Mouse (Mus musculus) activated CD4-positive, CD25-positive, alpha-beta regulatory T cell, adult 4 months (primary cell): Measurements from ENCODE around the gene Fam169b. TPM values are rescaled to one million over a fixed set of nuclear protein-coding genes. Genes with fewer than 3 reads are reported as not detected.

Source experiments
- ATAC-seq: one replicate; pipeline ENCODE4 v1.8.0; 2017
- polyA plus RNA-seq, 2 experiments: library from polyadenylated mRNA; unstranded; fragments of 100-300 nt; shearing (Covaris generic); gene quantifications; one replicate each; pipeline ENCODE4 v1.2.1; 2017

Fam169b gene
- polyA plus RNA-seq, result 10 to 100 TPM; 85.3 to 95.2 TPM

DNA sequence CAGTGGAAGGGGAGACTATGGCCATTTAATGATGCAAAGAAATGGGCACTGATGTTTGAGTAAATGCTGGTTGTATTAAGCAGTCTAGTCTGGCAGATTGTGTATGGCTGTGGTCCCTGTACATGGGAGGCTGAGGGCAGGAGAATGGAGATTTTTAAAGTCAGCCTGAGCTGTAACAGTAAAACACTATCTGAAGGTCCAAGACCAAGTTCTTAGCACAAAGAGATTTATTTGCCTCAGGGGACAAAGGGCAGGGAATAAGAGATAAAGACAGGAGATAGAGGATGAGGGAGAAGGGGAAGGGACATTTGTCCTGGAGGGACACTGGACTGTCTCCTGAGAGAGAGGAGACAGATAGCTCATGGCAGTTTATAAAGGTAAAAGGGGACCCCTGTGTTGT is at the start of gene Fam169b:
TSS of gene Fam169b (plus strand) at position 325 of the 400 bp plus-strand sequence.
- no peak for ATAC-seq

DNA sequence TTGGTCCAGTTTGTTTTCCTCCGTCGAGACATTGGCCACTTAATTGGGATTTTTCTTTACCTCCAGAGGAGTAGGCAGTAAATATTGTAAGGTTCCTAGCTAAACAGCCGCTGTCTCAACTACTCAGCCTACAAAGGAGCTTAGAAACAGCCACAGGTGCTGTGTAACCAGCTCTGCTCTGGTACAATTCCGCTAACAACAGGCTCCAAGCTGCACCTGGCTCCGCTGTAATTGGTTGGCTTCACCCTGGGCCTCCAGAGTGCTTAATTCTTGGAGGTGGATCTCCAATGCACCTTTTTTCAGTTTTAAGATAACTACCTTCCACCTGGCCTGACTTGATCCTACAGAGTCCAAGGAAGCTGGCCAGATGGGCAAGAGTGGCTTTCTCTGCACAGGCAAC is 49.6 kb upstream of the Fam169b start:
- ATAC-seq, result no peak

DNA sequence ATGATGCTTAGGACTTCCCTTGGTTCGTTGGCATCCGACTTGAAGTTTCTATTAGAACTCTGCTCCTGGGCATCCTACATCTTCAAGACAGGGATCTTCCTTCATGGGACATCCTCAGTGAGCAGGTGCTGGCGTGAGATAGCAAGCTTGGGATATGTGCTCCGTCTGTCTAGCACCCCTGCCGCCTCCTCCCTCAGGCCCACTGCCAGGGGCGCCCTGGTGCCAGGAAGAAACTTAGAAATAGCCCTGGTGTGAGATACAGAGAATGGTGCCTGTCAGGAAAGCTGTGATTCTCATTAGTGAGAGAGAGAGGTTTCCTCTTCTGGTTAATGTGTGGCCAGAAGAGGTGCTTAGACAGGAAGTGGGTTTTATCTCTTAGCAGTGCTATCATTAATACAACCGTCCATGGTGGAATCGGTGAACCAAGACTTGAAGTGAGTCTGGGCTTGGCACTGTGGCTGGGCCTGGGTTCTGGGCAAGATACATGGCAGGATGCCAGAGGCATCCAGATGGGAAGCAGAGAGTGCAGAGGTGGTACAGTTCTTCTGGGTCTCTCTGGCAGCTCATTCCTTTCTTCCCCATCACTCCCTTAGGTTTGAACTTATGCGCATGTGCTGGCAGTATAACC is 48.1 kb upstream of the Fam169b start:
- peak; percentile 92 for ATAC-seq

DNA sequence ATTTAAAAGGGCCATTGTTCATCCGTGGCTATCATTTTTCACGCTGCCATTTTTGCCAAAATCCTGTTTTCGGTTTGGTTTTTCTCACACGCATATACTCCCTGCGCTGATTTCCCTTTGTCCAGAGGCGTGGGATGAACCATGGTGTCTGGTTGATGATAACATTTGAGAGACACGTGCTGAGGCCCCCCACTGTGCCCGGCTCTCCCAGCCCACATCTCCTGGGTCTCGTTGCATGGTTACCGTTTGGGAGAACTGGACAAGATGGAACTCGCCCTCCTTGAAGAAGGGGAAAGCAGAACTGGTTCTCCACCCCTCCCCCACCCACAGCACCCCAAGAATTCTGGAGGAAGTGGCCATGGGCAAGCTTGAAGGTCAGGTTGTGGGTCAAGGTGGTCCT is 46.6 kb upstream of the Fam169b start:
- no peak for ATAC-seq

DNA sequence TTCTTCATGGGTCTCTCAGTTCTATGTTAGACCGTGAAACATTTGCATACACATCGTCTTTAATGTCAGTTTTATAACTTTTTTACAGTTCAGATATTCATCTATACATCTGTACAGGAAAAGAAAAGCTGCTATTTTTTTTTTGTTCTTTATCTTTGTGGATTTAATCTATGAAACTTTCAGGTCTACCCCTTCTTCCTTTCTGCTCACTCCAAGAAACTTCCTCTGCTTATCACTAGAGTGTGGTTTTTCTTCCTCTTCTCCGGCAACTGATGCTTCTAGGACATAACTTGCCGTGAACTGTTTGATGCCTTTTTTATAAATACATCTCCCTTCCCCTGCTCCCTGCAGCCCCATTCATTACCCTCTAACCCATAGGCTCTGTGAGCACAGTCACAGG is 46.0 kb upstream of the Fam169b start:
- no peak for ATAC-seq

DNA sequence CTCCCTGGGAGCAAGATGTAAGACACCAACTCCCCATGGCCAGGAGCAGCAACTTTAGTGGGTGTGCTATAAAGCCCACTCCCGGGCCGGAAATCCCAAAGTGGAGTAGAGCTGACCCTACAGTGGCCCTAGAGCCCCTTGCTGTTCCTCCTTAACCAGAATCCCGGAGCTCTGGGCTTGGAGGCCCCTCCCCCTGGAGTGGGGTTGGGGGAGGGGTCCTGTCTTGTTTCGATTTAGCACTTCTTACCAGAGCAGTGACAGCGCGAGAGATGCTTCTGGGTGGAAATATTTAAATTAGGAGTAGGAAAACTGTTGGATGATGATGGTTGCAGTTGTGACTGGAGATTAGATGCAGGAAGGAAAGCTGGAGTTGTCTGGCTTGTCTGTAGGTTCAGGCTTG is 45.1 kb upstream of the Fam169b start:
- no peak for ATAC-seq

DNA sequence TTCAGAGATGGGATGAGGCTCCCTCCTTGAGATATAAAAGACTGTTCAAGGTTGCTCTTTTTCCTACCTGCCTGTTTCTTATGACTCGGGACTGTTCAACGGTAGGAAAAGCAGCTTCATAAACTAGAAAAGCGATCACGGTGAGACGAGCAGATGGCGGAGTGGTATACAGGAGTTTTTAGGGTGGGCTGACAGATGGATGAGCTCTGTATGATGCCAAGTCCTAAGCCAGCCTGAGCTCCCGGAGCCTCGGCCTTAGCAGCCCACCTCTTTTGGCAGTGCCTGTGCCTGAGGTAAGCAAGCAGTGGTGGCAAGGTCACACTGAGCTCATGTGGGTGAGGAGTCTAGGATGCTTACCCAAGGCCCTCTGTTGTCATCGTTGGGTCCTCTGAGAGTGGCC is 42.8 kb upstream of the Fam169b start:
- ATAC-seq, result no peak

DNA sequence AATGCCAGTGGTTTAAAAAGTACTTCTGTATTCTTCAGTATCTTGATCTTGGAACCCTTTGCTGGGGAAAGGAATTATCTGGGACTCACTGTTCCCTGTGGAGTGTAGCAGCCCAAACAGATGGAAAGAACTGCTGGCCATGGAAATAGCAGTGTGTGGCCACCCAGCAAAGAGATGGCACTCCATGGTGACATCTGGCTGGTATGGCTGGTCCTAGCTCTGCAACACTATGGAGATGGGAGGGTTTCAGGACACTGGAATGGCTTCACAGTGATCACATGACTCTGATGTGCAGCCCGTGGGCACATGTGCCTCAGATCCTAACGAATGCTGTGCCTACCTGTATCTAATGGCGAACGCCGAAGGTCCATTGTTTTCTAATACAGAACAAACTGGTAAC is 41.1 kb upstream of the Fam169b start:
- ATAC-seq, result no peak

DNA sequence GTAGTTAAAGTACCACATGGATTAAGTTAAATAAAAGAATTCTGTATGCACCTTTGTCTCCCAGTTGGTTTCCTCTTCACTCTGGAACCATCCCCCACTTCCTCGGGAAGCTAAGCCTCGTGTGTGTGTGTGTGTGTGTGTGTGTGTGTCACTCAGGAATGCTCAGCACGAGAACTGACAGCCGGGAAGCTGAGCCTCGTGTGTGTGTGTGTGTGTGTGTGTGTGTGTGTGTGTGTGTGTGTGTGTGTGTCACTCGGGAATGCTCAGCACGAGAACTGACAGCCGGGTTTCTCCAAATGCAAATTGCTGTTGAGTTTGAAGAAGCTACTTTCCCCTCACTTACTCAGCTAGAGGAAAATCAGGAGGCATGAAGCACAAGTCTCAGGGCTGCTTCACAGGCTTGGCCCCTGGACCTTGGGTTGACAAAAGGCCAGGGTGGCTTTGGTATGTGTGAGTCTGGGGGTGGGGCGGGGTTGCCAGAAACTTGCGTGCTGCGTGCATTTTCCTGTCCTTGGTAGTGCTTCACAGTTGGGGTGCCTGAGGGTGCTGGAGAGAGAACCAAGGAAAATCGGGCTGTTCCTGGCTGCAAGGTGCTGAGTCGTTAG is 39.9 kb upstream of the Fam169b start:
- ATAC-seq, result no peak

DNA sequence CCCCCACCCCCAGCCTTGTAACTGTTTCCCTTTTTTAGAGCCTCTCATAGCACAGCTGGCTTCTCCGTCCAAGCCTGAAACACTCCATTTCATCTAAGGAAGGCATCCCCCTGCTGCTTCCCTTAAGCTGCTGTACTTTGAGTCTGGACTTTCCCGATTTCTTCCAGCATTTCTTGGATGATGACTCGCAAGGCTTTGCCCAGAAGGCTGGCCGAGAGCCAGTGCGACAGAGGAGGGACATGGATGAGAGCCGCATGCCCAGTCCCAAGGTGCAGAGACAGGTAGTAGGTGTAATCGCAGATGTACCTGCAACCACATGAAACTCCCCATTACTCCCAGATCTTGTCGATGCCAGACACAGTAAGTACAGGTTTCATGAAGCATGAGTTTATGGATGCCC is 36.8 kb upstream of the Fam169b start:
- no peak for ATAC-seq

DNA sequence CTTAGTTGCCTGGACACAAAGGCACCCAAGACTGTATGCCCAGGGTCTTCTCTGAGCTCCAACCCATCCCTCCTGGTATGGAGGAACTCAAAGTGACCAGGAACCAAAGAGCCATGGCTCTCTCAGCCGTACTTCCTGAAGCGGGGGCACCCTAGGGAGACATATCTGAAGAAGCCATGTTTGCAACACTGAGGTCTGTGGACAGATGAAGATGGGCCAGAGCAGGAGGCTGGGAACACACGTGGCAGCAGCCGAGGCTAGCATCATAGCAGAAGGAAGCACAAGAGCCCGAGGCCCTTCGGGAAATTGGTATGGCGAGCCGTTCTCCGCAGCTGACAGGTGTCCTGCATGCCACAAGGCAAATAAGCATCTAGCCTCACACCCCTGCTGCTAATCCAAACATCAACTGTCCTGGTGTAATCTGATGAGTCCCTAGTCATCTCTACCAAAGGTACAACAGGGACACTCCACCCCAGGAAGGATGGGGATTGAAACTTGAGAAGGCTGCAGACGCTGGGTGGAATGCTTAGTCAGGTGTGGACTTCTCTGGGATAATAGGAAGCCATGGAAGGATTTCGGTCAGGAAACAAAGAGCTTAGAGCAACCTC is 34.3 kb upstream of the Fam169b start:
- ATAC-seq, result no peak

DNA sequence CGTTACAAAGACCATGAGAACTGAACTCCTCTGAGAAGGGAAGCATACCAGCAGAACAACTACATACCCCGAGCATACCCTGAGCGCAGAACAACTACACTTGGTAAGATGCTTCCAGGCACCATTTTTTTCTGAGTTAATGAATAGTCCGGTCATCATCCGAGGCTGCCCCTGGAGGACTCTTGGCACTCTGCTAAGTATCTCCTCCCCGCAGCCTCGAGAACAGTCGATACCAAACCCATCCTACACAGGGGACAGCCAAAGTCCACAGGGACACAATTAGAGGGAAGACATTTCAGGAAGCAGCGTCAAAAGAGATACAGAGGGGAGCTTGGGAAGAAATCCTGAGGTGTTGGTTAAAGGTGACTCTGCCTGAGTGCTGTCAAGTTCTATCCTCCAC is 32.4 kb upstream of the Fam169b start:
- no peak for ATAC-seq

DNA sequence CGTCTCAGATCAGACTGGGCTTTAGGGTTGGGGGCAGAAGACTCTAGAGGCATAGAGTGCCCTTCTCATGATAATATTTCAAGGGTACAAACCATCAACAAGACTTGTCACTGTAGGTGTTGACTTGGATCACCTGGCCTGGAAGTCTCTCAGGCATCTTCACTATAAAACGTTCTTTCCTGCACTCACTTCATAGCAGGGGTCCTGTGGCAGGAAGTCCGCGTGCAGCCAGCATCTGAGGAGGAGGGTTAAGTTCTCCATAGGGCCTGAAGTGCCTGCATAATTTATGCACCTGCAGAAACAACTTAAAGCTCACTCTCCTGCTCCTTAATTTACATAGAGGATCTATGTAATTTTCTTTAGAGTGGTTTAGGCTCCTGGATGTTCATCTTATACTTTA is 28.0 kb upstream of the Fam169b start:
- no peak for ATAC-seq

DNA sequence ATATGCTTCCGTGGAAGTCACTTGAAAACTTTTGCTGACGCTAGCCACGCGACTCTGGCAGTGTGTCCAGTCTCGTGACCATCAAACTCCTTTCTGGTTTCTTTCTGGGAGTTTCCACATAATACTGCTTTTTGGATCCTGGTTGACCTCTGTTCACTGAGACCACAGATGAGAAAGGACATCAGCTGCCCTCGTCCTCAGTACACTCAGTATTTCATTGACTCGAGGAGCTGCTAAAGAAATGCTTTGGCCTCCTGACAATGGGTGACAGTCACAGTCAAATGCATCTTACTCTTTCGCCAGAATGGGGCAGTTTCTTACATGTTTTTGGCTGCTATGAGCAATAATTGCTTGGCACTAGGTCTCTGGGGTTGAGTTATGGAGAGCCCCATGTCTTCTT is 27.4 kb upstream of the Fam169b start:
- ATAC-seq, result no peak

DNA sequence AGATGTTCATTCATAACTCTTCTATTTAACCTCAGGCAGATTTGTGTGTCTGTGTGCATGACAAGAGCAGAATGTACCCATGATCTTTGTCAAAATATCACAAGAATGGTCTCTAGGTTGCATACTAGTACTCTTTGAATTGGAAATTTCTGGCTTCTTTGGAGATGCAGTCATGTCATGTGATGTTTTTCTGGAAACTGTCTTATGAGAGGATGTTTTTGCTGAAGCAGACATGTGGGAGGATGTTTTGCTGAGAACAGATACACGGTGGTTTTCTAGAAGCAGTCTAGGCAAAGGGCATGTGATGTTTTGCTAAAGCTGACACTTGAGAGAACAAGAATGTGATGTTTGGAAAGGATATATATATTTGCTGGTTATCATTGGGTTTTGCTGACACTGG is 23.2 kb upstream of the Fam169b start:
- peak; percentile 91 for ATAC-seq

DNA sequence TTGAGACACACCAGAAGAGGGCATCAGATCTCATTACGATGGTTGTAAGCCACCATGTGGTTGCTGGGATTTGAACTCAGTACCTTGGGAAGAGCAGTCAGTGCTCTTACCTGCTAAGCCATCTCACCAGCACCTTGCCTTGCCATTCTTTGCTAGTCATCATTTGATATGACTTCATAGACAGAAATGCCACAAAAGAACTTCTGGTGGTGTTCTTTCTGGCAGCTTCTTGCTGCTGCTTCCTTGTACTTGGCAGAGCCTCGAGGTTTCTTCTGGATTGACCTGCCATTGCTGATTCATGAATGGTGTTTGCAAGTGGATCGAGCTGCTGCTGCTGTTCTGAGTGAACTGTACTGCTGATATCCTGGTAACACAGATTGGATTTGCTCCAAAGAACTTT is 22.7 kb upstream of the Fam169b start:
- no peak for ATAC-seq

DNA sequence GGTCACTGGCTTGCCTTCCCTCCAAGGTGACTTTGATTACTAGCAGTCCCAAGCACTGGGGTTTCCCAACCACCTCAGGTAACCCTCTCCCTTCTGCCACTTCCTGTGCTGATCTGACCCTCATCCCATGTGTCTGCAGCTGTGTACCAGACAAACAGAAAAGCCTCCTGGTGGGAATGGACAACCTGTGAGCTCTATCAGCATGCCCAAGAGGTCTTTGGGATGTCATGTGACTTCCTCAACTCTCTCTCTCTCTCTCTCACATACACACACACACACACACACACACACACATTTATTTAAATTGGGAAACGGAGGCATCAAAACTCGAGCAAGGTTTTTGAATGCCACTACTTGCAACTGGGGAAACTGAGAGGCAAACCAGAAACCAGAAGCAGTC is 15.9 kb upstream of the Fam169b start:
- ATAC-seq, result peak; percentile 29

DNA sequence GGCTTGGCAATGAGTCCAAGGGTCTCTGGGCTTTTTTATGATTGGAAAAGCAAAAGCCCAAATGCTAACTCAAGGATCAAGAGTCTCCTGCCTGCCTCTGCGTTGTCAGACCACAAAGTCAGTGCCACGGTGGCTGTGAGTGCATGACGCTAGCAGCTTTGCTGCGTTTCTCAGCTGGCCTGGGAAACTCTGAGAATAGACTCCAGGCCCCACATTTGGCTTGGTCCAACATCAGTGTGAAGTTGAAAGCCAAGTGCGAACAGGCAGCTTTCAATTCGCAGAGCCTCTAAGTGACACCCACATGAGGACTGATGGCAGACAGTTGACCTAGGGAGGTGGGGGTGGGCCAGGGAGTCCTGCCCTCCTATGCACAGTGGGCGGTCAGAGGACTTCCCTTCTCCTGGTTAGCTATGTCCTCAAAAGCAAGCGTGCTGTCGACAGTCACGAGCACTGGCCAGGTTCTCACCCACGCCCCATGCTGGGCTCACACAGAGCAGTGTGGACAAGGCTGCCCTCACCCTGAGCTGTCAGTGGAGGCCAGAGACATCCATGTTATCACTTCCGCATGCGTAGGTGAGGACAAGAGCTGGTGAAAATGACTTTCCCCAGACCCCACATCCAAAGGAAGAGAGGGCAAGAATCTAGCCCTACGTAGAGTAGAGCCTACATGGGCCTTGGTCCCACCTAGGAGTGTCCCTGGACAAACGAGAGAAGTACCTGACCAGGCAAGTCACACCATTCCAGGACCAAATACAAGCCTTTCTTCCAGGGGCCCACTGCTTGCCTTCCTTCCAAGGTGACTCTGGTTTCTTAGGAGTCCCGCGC is 15.1 kb upstream of the Fam169b start:
- ATAC-seq, result peak; percentile 17

DNA sequence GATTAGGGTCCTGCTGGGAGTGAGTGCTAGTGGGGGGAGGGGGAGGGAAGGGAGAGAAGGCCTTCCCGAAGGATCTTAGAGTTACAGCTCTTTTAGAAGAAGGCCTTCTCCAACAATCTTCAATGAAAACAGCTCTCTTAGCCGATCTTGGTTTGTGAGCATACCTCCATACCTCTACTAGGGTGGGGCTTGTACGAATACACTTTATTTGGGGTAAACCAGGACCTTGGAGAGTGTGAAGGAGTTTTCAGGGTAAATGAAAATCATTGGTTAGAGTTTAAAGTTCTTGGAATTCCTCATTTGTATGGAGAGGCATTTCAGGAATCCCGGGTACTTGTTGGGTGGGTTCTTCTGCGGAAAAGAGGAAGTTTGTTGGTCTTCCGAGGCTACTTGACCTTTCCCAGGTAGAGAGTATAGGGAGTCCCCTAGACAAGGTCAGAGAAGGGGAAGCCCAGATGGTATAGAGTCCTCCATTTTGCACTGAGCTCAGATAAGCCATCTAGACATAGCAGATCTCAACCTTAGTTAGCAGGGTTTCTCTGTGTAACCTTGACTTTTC is 14.0 kb upstream of the Fam169b start:
- no peak for ATAC-seq

DNA sequence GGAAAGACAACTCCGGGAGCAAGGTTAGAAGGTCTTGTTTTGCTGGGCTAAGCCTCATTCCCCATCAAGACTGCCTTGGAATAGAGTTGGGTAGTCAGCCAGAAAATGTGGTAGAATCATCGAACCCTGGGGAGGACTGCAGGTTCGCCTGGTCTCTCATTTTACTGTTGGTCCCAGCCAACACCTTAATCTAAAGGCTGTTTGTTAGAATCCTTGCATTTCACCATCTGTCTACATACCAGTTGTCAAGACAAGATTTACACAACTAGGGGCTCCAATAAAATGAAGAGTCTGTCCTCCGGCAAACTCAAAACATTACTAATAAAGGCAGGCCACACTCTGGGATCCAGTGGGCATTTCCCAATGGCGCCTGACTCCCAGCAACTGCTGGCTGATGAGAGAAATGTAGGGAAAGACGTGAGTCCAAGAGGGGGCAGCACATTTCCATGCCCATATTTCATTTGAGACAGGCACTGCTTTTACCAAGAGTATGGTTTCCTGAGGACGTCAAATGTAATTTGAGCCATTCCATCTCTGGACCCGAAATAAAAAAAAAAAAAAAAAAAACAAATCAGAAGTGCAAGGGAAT is 10.9 kb upstream of the Fam169b start:
- ATAC-seq, result no peak

DNA sequence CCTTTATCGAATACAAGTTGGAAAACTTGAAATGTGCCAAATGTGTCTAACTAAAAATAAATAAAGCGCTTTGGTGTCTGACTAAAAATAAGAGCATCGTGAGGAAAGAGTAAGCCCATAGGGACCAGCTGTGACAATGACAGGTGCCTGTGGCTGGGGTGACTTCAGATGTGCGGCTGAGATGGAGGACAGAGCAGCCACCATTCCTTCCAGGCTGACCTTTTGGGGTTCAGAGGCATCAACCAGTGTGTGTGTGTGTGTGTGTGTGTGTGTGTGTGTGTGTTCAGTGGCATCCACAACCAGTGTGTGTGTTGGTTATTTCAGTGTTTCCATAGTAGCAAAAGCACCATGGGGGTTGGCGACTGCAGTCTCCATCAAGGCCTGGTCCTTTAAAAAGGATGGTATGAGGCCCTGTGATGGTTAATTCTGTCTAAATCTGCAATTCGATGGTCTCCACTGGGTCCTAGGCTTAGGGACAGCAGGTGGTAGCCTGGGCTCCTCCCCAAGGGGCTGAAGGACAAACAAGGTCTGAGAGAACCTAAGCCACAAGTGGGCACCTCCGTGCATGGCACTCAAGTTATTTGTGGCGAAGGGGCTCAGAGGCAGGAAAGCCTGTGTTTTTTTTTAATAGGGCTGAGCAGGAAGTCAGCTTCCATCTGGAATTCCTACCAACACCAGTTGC is 10.2 kb upstream of the Fam169b start:
- ATAC-seq, result peak; percentile 16

DNA sequence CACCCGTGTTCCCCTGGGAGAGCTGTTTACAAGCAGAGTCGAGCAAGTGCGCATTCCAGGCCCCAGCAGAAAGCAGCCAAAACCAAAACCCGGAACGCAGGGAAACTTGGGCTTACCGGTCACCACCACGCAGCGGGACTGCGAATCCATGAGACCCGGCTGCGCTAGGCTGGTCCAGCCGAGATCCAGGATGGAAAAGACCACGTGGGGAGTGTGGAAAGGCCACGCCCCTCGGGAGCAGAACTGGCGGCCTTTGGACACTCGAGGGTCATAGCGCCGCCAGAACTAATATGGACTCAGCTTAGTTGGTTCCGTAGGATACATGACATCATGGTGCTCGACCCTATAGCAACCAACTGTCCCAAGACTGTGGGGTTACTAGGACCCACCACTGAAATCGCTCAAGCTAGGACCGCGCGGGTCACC is 9.6 kb upstream of the Fam169b start, which contains the start of gene Pgpep1l:
TSS of gene Pgpep1l (minus strand) at position 206 of the 426 bp plus-strand sequence.
- ATAC-seq, result peak; percentile 20
